Mouse (Mus musculus): ENCODE data around the gene Plrg1.

Gene Plrg1

DNA sequence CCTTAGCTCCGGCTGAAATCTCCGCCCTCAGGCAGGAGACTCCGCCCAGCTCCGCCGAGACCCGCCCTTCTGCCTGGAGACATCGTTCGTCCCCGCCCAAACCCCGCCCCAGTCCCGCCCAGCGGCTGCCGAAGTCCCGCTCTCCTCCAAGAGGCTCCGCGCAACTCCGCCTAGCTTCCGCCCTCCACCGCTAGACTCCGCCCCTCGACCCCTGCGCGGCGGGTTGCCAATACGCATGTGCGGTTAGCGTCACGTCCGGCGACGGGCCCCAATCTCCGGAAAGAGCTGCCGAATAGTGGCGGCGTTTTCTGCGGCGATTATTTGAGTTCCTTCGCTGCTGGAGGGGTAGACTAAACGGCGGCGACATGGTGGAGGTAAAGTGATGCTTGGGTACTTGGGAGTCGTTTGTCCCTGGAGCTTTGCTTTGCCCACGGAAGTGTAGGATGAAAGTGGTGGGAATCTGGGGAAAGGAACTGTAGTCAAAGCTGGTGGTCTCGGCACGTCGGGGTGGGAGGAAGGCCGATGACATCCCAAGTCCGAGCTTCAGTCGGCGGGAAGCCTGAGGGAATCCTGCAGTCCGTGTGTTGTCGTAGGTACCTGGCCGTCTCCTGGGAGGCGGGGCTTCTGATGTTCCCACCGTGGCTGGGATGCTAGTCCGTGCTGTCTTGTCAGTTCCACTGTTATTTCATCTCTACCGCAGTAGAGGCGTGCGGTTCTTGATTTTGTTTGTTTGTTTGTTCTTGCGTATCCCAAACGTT is at the start of gene Plrg1:
TSS of gene Plrg1 (plus strand) at position 242 of the 758 bp plus-strand sequence.
- DNase-seq: peak; percentile 99

DNA sequence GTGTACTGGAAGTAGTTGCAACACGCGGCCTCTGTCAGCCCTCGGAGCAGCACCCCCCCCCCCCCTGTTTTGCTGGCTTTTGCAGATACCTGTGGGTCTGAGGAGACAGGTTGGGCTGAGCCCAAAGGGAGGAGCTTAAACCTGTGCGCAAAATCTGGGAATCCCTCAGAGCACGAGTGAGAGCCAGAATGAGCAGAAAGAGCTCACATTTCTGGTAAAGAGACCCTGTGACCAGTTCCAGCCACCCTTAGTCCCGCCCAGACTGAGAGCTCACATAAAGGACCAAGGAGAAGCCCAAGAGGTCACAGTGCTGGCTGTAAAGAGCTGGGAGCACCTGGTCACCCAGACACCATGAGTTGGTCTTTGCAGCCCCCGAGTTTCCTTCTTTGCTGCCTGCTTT is 47.8 kb upstream of the Plrg1 start, which contains the start of gene Fgg:
TSS of gene Fgg (plus strand) at position 168 of the 400 bp plus-strand sequence.
- peak; percentile 63 for DNase-seq

DNA sequence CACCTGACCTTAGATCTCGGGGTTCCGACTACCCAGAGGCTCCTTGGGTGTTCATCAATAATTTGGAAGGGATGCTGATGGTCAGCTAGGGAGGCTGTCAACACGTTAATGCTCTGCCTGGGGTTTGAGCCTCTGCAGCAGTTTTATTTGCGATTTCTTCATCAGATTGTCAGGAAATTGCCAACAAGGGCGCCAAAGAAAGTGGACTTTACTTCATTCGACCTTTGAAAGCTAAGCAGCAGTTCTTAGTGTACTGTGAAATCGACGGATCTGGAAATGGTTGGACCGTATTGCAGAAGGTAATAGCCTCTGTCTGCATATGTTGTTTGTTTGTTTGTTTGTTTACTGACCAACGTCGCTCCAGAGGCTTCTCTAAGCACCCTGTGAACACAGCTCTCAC is 45.0 kb upstream of the Plrg1 start:
- no peak for DNase-seq

DNA sequence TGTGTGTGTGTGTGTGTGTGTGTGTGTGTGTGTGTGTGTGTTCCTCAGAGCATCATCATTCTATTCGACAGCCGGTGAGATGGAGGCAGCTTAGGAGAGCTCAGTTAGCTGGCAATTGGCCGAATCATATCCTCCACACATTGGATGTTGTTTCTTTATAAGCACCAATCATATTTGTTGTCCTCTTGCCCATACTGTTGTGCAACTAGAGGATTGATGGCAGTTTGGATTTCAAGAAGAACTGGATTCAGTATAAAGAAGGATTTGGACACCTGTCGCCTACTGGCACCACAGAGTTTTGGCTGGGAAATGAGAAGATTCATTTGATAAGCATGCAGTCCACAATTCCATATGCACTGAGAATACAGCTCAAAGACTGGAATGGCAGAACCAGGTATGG is 44.2 kb upstream of the Plrg1 start:
- no peak for DNase-seq

DNA sequence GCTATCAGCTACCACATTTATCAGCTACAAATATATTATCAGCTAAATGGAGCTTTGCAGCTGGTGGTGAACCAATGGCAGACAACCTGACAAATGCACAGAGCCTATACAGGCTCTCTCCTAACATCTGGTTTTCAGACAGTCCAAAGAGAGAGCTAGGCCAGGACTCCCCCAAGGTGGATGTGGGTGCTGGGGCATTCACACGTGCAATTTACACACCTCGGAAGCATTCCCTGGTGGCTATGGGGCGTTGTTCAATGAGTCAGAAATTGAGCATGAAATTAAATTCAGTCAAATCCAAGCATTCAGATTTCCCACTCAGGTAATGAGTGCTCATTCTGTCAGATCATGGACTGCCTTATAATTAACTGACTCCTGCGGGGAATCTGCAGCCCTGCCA is 43.8 kb upstream of the Plrg1 start:
- DNase-seq: no peak

DNA sequence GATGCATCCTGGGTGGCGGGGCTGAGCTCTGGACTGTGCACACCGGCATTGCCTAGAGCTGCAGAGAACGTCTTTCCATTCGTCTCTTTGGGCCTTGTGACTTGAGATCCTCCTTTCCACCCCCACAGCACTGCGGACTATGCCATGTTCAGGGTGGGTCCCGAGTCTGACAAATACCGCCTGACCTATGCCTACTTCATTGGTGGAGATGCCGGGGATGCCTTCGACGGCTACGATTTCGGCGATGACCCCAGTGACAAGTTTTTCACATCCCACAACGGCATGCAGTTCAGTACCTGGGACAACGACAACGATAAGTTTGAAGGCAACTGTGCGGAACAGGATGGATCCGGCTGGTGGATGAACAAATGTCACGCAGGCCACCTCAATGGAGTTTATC is 42.7 kb upstream of the Plrg1 start:
- DNase-seq: no peak

DNA sequence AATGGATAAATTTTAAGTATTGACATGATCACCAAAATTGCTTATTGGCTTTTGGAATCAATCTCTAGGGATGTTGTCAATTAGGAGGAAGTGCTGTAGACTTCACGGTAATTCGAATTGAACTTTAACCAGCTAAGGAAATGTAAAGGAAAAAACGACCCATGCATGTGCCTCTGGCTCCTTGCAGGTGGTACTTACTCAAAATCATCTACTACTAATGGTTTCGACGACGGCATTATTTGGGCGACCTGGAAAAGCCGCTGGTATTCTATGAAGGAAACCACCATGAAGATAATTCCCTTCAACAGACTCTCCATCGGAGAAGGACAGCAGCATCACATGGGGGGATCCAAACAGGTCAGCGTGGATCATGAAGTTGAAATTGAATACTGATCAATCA is 41.4 kb upstream of the Plrg1 start:
- DNase-seq: no peak

DNA sequence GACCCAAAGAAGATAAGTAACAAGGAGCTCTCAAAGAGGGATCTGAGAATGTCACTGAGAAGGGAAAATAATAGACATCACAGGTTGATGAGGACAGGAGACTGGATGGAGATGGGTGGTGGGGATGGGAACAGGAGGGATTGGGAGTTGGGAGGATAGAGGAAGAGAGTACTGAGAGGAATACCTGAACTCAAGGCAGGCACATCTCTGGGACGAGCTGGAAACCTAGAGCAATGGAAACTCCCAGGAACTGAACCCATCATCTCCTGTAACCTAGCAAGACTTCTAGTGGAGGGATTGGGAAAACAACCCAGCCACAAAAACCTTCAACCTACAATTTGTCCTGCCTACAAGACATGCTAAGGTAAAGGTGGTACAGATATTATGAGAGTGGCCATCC is 39.1 kb upstream of the Plrg1 start:
- DNase-seq: no peak

DNA sequence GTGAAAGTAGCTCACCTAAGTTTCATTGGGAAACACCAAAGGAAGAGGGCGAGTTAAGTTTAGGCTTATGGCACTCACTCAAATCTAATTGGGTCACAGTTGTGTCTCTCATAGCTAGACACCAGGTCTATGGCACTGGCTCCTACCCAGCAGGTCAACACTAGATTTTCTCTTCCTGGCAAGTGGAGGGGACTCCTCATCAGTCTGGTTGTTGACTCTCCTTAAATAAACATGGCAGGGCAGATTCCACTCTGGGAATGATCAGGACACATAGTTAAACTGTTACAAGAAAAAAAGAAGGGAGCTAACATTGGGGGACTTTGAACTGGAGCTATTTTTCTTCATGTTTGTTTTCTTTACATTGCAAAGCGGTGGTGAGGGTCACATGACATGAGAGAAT is 34.9 kb upstream of the Plrg1 start:
- DNase-seq: no peak

DNA sequence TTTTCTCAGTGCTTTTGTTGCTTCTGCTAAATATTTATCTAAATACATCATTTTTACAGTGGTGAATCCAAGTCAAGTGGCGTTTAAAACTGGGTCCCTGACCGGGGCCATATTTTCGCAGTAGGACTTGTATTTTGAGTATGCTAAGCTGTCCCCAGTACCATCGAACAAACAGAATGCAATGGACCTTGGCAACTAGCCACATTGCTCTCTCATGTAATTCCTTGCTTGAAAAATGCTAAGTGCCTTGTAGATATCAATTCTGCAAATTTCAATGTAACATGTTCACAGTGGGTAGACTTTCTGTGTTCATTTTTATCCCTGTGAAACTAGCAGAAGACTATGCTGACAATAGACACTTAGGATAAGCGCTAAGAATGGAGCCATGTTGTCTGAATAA is 34.1 kb upstream of the Plrg1 start:
- DNase-seq: no peak

DNA sequence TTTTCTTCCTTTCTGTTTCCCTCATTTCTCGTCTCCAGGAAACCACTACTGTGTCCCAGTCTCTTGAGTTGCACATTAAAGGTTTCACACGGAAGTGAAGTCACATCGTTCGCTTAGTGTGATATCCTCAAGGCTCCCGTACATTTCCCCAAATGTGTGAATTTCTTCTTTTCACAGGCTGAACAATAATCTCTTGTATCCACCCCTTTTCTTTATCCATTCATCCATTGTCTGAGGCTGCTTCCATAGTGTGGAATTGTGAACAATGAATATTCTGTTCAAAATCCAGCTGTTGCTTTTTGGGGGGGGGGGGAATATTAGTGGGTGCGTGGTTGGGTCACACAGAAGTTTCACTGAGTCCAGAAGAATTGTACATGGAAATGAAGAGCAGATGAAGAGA is 30.3 kb upstream of the Plrg1 start:
- no peak for DNase-seq

DNA sequence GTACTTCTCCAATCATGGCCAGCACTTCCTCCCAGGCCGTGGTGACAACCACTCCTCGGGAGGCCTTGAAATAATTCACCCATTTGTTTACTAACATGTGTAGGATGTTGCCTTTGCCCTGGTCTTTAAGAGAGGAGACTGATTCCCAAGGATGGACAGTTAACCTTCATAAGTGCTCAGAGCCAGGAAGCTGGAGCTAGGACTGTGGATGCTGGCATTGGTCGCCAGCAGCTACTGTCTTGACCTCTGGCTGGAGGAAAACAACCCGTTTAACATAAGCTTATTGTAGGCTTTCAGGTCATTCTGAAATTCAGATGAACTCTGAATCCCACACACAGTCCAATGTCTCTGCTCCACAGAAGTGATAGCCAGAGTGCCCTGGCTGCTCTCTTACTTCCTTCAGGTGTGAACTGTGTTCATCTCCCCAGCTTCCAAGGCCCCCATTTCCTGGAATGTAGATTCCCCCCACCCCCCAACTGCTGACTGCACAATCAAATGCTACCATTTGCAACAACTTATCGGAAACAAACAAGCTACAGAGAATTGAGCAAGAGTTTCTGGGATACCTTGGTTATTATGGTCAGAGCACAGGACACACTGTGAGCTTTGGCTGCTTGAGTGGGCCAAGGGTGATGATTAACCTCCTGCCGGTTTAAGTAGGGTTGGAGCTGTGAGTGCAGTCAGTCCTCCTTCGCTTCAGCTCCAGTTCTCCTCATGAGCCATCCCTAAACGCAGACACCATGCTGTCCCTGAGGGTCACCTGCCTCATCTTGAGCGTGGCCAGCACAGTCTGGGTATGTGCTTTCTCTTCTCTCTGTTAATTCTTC is 29.6 kb upstream of the Plrg1 start, which contains the start of gene Fga:
TSS of gene Fga (plus strand) at position 602 of the 827 bp plus-strand sequence.
- peak; percentile 28 for DNase-seq

DNA sequence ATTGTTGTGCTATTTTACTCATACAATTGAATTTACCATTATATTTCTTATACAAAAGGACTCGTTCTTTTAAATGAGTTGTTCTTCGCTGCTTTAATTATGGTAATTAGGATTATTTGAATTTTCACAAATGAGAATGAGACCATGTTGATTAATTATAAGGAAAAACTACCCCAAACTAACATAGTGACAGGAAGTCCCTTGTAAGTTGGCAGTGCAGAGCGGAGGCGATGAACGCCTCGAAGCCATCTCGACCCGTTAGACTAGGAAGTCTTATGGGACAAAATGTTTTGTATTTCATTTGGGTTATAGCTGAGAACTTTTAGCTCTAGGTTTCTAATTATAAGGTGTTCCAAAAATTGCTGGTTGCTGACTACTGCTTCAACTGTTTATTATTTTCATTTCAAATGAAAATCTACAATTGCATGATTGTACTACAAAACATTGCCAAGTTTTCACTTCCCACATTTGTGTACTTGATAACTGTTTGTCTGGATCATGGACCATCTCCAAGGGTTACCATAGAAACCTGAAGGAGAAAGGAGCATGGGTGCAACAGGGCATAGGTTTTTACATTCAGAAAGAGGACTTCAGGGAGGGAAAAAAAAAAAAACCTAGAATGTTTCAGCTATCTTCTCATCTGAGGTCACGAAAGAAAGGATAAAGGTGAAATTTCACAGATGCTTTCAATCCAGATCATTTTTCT is 27.6 kb upstream of the Plrg1 start:
- no peak for DNase-seq

DNA sequence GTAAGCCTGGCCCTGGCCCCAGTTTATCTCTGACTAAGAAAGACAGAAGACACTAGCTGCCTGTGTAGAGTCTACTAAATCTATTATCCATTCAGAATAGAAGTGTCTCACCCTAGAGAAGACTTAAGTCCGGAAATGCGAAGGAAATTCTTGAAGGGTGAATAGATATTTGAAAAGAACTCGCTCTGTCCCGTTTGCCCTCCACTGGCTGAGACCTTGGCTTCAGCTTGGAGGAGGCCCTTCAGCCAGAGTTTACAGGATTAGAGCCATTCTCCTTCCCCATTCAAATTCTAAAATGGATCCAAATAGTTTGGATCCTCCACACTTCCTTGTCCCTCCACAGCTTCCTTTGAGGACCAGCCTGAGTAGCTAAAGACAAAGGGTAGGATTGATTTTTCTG is 25.0 kb upstream of the Plrg1 start:
- DNase-seq: no peak

DNA sequence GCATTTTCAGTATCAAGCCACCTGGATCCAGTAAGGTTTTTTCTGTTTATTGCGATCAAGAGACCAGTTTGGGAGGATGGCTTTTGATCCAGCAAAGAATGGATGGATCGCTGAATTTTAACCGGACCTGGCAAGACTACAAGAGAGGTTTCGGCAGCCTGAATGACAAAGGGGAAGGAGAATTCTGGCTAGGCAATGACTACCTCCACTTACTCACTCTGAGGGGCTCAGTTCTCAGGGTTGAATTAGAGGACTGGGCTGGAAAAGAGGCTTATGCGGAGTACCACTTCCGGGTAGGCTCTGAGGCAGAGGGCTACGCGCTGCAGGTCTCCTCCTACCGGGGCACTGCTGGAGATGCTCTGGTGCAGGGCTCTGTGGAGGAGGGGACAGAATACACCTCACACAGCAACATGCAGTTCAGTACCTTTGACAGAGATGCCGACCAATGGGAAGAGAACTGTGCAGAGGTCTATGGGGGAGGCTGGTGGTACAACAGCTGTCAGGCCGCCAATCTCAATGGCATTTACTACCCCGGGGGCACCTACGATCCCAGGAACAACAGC is 22.5 kb upstream of the Plrg1 start:
- DNase-seq: no peak

DNA sequence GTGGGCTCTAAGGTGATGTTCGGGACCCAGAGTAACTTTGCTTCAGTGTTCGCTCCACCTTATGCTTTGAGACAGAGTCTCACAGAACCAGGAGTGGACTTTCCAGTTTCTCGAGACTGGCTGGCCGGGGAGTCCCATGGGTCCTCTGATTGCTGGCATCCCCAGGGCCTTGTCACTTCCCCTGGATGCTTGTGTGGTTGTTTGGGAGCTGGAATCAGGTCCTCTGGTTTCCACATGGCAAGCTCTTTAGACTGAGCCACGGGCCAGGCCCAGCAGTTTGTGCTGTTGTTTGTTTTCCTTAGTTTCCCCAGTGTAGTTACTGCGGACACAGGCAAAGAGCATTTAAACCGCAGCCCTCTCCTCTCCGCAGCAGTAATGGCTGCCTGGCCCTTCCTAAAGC is 21.5 kb upstream of the Plrg1 start:
- DNase-seq: no peak

DNA sequence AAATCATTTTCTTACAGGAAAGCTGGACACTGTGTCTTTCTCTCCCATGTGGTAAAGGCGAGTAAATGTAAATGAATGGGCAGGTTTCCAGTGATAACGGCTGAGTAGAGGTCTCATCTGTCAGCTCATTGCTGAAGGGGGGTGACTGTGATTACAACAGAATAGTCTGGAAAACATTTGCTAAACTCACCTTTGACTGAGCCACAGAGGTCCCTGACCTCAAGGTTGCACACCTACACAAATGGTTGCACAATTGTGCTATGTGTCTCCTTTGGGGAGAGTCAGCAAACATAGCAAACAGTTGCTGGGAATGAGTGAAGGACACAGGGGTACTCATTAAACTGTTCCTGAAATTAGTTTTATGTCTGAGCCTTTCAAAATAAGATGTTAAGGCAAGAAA is 16.5 kb upstream of the Plrg1 start:
- DNase-seq: peak; percentile 9

DNA sequence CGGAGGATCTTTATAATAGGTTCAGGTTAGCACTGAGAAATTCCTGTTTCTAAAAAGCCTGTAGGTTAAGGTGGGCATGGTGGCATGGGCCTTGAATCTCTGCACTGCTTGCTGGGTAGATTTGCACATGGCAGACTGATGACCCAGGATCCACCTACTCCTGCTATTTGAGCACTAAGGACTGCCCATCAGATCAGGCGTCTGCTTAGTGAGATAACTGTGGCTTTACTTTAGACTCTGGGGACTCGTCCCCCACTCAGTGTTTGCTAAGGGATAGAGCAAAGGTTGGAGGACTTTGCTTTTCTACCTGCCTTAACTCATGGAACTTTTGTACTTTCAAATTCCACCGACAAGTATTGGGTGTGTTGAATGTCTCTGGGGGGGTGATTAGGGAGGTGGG is 15.7 kb upstream of the Plrg1 start:
- no peak for DNase-seq

DNA sequence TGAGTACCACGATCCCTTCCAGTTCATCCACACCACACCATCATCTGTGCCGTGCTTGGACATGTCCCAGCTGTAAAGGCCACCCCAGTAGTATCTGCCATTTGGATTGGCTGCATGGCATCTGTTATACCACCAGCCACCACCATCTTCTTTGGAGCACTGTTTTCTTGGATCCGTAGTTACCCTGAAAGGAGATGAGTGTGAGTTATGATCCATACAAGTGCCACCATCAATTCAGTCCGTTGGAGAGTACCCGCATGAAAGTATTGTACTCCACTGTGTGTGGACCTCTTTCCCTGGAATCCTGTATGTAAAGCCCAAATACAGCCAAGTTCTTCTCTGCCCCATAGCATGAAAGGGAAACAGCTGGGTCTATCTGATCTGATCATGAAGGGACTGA is 12.9 kb upstream of the Plrg1 start:
- DNase-seq: no peak

DNA sequence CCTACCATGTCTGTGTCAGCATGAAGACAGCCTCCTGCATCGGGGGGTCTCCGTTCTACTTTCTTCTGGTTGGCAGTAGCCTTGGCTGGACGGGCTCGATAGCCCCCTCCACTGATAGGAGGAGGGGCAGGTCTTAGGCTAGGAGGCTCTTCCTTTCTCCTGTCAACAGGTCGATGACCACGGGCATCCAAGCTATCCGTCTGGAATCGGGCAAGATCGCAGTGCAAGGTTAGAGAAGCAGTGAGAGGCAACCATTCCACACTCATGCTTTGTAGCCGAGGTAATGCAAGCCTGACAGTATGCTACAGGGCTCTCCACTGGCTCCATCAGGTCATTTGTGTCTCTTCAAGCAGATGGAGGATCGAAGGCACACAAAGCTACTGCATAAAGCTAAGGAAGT is 8.7 kb upstream of the Plrg1 start:
- DNase-seq: no peak

DNA sequence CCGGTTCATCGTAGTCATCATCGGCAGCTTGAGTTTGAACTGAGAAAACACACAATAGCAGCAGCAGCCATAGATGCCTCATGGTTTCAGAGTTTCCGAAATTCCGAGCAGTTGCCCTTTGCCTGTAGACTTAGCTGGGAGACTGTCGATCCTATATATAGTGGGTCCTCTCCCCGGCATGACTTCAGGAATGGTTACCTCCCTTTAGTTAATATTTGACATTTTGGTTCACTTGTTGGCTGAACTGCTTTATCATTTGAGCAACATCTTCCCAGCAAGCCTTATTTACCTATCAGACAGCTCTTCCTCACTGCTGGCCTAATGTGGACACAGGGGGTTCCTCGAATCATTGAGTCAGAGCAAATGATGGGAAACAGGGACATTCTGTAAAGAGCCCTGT is 5.6 kb upstream of the Plrg1 start, which contains the start of gene Fgb:
TSS of gene Fgb (minus strand) at position 184 of the 400 bp plus-strand sequence.
- peak; percentile 31 for DNase-seq

DNA sequence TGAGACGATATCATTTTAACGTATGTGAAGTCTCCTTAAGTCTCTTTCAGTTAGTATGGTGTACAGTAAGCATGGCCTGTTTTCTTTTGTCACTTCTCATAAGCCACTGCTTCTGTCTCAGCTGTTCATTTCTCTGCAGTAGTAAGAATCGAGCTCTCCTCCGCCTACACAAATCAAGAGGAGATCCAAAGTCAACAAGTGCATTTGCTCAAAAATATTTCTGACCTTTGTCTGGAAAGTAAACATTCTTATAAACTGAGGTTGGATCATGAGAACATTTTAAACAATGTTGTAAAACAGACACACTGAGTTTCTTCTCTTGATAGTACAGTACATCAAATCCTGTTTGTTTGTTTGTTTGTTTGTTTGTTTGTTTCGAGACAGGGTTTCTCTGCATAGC is 4.7 kb upstream of the Plrg1 start:
- DNase-seq: no peak

DNA sequence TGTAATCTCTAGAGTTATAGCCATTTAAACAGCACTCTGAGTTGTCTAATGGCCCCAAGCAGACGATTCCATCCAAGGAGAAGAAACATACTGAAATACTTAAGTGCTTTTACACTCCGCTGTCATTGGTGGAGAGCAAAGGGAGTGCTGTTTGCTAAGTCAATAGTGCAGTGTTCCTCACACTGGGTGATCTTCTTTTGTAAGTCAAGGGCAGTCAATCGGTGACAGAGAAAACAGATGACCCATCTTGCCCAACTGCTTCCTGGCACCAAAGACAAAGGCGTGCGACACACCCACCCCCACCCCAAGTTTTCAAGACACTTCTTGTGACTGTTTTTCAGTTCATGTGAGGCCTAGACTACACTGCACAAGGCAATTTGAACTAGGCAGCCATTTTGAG is 3.2 kb upstream of the Plrg1 start:
- DNase-seq: no peak
